Mouse (Mus musculus) kidney, postnatal 14 days (tissue): ENCODE results near the gene Ptges3l.
A peak's percentile ranks its signal among the peaks of the same experiment; 100 is the strongest.
"Not testable (repeated sequence)": the region's sequence is repeated elsewhere in the genome, so short reads cannot be mapped to it uniquely, and the experiment has no call there.

Source experiments
- DNase-seq: peaks from one replicate; pipeline ENCODE4 v3.0.0; 2022; ENCODE audit warnings: mixed read lengths

The Ptges3l gene

GRCm38 (mm10) chr11:101455627-101456026 is 30.5 kb upstream of the Ptges3l start:
- DNase-seq: no peak

GRCm38 (mm10) chr11:101454702-101455101 is 29.6 kb upstream of the Ptges3l start:
- DNase-seq: peak; percentile 27

GRCm38 (mm10) chr11:101452093-101452774 is 27.1 kb upstream of the Ptges3l start:
- no peak for DNase-seq

GRCm38 (mm10) chr11:101451536-101451935 is 26.4 kb upstream of the Ptges3l start:
- no peak for DNase-seq

GRCm38 (mm10) chr11:101450394-101450793 is 25.3 kb upstream of the Ptges3l start:
- DNase-seq: no peak

- DNase-seq: not testable (repeated sequence)
These were observed 24.5 kb upstream of the Ptges3l start for GRCm38 (mm10) chr11:101449596-101449995.

GRCm38 (mm10) chr11:101448899-101449298 is 23.8 kb upstream of the Ptges3l start:
- DNase-seq: no peak

GRCm38 (mm10) chr11:101448274-101448746 is 23.2 kb upstream of the Ptges3l start, which contains the start of gene Ifi35:
TSS of gene Ifi35 (plus strand) at chr11:101448407.
- DNase-seq: peak; percentile 90

- no peak for DNase-seq
These were observed 22.7 kb upstream of the Ptges3l start for GRCm38 (mm10) chr11:101447786-101448185.

GRCm38 (mm10) chr11:101446860-101447259 is 21.7 kb upstream of the Ptges3l start:
- DNase-seq: not testable (repeated sequence)

GRCm38 (mm10) chr11:101446319-101446718 is 21.2 kb upstream of the Ptges3l start:
- no peak for DNase-seq

- no peak for DNase-seq
These were observed 17.6 kb upstream of the Ptges3l start for GRCm38 (mm10) chr11:101442760-101443159.

- peak; percentile 98 for DNase-seq
These were observed 17.1 kb upstream of the Ptges3l start, which contains the start of gene Rpl27 for GRCm38 (mm10) chr11:101442127-101442693. TSS of gene Rpl27 (plus strand) at chr11:101442298.

GRCm38 (mm10) chr11:101441450-101442126 is 16.5 kb upstream of the Ptges3l start:
- not testable (repeated sequence) for DNase-seq

- DNase-seq: not testable (repeated sequence)
These were observed 12.9 kb upstream of the Ptges3l start for GRCm38 (mm10) chr11:101438006-101438405.

- no peak for DNase-seq
These were observed 11.8 kb upstream of the Ptges3l start for GRCm38 (mm10) chr11:101436916-101437315.

- no peak for DNase-seq
These were observed 10.7 kb upstream of the Ptges3l start for GRCm38 (mm10) chr11:101435831-101436230.

- DNase-seq: no peak
These were observed 8.3 kb upstream of the Ptges3l start for GRCm38 (mm10) chr11:101433396-101433795.

- no peak for DNase-seq
These were observed 6.2 kb upstream of the Ptges3l start for GRCm38 (mm10) chr11:101431327-101431726.

GRCm38 (mm10) chr11:101426165-101426564 is 1.0 kb upstream of the Ptges3l start:
- no peak for DNase-seq

GRCm38 (mm10) chr11:101424105-101424851 is 855 bp downstream of the Ptges3l start, which contains the start of gene Gm27029:
TSS of gene Gm27029 (minus strand) at chr11:101424796.
- DNase-seq: peak; percentile 23

GRCm38 (mm10) chr11:101420148-101420547 is 5.0 kb downstream of the Ptges3l start:
- no peak for DNase-seq

- DNase-seq: peak; percentile 26
These were observed 5.5 kb downstream of the Ptges3l start for GRCm38 (mm10) chr11:101419610-101420009.
